Mouse (Mus musculus) embryonic fibroblast, embryonic 13.5 days (primary cell): ENCODE results near the gene Mfap4. TPM values are rescaled to one million over a fixed set of nuclear protein-coding genes. Genes with fewer than 3 reads are reported as not detected.
A peak's percentile ranks its signal among the peaks of the same experiment; 100 is the strongest.

ENCODE experiments used
- H3K27ac ChIP-seq: 2 replicates; pipeline ENCODE4 v1.5.1; 2012; ENCODE audit warnings: low read length, control low read depth, inconsistent platforms; ENCODE audit not compliant: insufficient read depth
- H3K4me1 ChIP-seq: 2 replicates; pipeline ENCODE4 v1.6.1; 2011; ENCODE audit warnings: low read length; ENCODE audit not compliant: control insufficient read depth, insufficient read depth
- H3K4me3 ChIP-seq: 2 replicates; pipeline ENCODE4 v1.5.1; 2011; ENCODE audit warnings: mild to moderate bottlenecking, control low read depth, low read length; ENCODE audit not compliant: insufficient read depth
- CTCF ChIP-seq: IDR thresholded peaks from 2 replicates; pipeline ENCODE4 v1.5.1; 2011; ENCODE audit warnings: mild to moderate bottlenecking, control low read depth, low read length, moderate library complexity, borderline replicate concordance; ENCODE audit not compliant: insufficient read depth
- POLR2A ChIP-seq: IDR thresholded peaks from 2 replicates; pipeline ENCODE4 v1.6.1; 2011; ENCODE audit warnings: low read depth, mild to moderate bottlenecking, control low read depth, low read length, moderate library complexity
- polyA plus RNA-seq: library from polyadenylated mRNA; stranded (reverse); fragments of >200 nt; gene quantifications from 2 replicates; pipeline ENCODE4 v1.2.4, GENCODE M21; 2011; ENCODE audit warnings: low read depth; ENCODE audit not compliant: missing spikeins, insufficient read length

The Mfap4 gene
- polyA plus RNA-seq, 1 experiment = 530 TPM

GRCm38 (mm10) chr11:61489874-61490273 lies 4.6 kb downstream of the Mfap4 start:
- no peak for TF ChIP-seq POLR2A
- no peak for TF ChIP-seq CTCF
- Histone ChIP-seq H3K4me1 (no peaks in the 10 kb centered on the region), H3K27ac (no peak overlapping the region), H3K4me3 (no peak overlapping the region)

- no peaks in the 10 kb centered on the region for H3K4me1 ChIP-seq
- H3K27ac ChIP-seq = no peak overlapping the region
- TF ChIP-seq POLR2A = peak; percentile 2; the same call in 1 of the 2 replicates
- TF ChIP-seq CTCF = no peak
- H3K4me3 ChIP-seq = no peak overlapping the region
Observed at GRCm38 (mm10) chr11:61490944-61491520, 5.8 kb downstream of the Mfap4 start.

- TF ChIP-seq POLR2A (no peak), CTCF (no peak)
- peak overlapping the region; percentile 85 for H3K4me3 ChIP-seq
- no peaks in the 10 kb centered on the region for H3K4me1 ChIP-seq
- H3K27ac ChIP-seq = no peak overlapping the region
Observed at GRCm38 (mm10) chr11:61492749-61493401, 7.6 kb downstream of the Mfap4 start.

- Histone ChIP-seq H3K4me1 (no peaks in the 10 kb centered on the region), H3K4me3 (peak overlapping the region; percentile 85), H3K27ac (peak overlapping the region; percentile 76)
- TF ChIP-seq POLR2A (peak; percentile 34; the same call in 1 of the 2 replicates), CTCF (no peak)
Observed at GRCm38 (mm10) chr11:61493525-61494128, 8.4 kb downstream of the Mfap4 start.

- TF ChIP-seq POLR2A (peak; percentile 81), CTCF (no peak)
- H3K27ac ChIP-seq = peak within 1 kb of the TSS; percentile 86
- no peaks in the 10 kb centered on the region for H3K4me1 ChIP-seq
- peak within 1 kb of the TSS; percentile 85 for H3K4me3 ChIP-seq
Observed at GRCm38 (mm10) chr11:61494129-61494997, 9.1 kb downstream of the Mfap4 start, which contains the start of gene Mapk7. Gene Mapk7, minus strand, starts transcription at chr11:61494406.

- Histone ChIP-seq H3K4me1 (no peaks in the 10 kb centered on the region), H3K27ac (no peak overlapping the region), H3K4me3 (no peak overlapping the region)
- TF ChIP-seq POLR2A = no peak
- TF ChIP-seq CTCF = no peak
Observed at GRCm38 (mm10) chr11:61495528-61495927, 10.3 kb downstream of the Mfap4 start.

GRCm38 (mm10) chr11:61497490-61497889 lies 12.3 kb downstream of the Mfap4 start:
- no peak for TF ChIP-seq CTCF
- TF ChIP-seq POLR2A = no peak
- no peak overlapping the region for H3K27ac ChIP-seq
- no peaks in the 10 kb centered on the region for H3K4me1 ChIP-seq
- no peak overlapping the region for H3K4me3 ChIP-seq

- H3K4me3 ChIP-seq = no peak overlapping the region
- TF ChIP-seq POLR2A (no peak), CTCF (no peak)
- no peak overlapping the region for H3K27ac ChIP-seq
- no peaks in the 10 kb centered on the region for H3K4me1 ChIP-seq
Observed at GRCm38 (mm10) chr11:61498736-61499504, 13.7 kb downstream of the Mfap4 start.

GRCm38 (mm10) chr11:61503933-61504332 lies 18.7 kb downstream of the Mfap4 start:
- H3K27ac ChIP-seq = no peak overlapping the region
- no peak overlapping the region for H3K4me3 ChIP-seq
- peaks cover 6% of the 10 kb centered on the region; the same call in 1 of the 2 replicates for H3K4me1 ChIP-seq
- TF ChIP-seq CTCF (no peak), POLR2A (no peak)
